Mouse (Mus musculus) kidney, embryonic 15.5 days (tissue): ENCODE data around the gene Asb8. TPM values are rescaled to one million over a fixed set of nuclear protein-coding genes. Genes with fewer than 3 reads are reported as not detected.

Experiments
- ATAC-seq: fragments of 200-750 bp; cut with Nextera tagmentation; replicated peaks from 2 replicates; pipeline ENCODE4 v1.8.0; 2017; ENCODE audit warnings: moderate TSS enrichment; ENCODE audit not compliant: low FRiP score
- H3K27ac ChIP-seq: fragments of 300-500 bp; sonication (generic); 2 replicates; pipeline ENCODE4 v1.5.1; 2015; ENCODE audit warnings: mild to moderate bottlenecking, inconsistent platforms
- H3K27me3 ChIP-seq: fragments of 300-500 bp; sonication (generic); 2 replicates; pipeline ENCODE4 v1.6.1; 2015; ENCODE audit warnings: inconsistent platforms
- H3K36me3 ChIP-seq: fragments of 300-500 bp; sonication (generic); 2 replicates; pipeline ENCODE4 v1.6.1; 2015; ENCODE audit warnings: inconsistent platforms
- H3K4me1 ChIP-seq: fragments of 300-500 bp; sonication (generic); 2 replicates; pipeline ENCODE4 v1.6.1; 2015; ENCODE audit warnings: inconsistent platforms
- H3K4me2 ChIP-seq: fragments of 300-500 bp; sonication (generic); 2 replicates; pipeline ENCODE4 v1.6.1; 2015; ENCODE audit warnings: moderate library complexity, mild to moderate bottlenecking, inconsistent platforms
- H3K4me3 ChIP-seq: fragments of 300-500 bp; sonication (generic); replicated peaks from 2 replicates; pipeline ENCODE4 v1.5.1; 2015; ENCODE audit warnings: mild to moderate bottlenecking, inconsistent platforms
- H3K9ac ChIP-seq: fragments of 300-500 bp; sonication (generic); 2 replicates; pipeline ENCODE4 v1.6.1; 2015; ENCODE audit warnings: mild to moderate bottlenecking, inconsistent platforms
- H3K9me3 ChIP-seq: fragments of 300-500 bp; sonication (generic); replicated peaks from 2 replicates; pipeline ENCODE4 v1.6.1; 2016; ENCODE audit warnings: inconsistent platforms
- WGBS: fragments of 180-500 bp; shearing (Covaris S2); methylation state at CpG from one replicate; pipeline ENCODE4 v1.1.7; 2015; ENCODE audit warnings: mixed read lengths; 5-methylcytosine and 5-hydroxymethylcytosine counted together
- polyA plus RNA-seq: library from polyadenylated mRNA; unstranded; fragments of >200 nt; fragmentation: Nextera tagmentation; extraction: Ambion mirVana; gene quantifications from 2 replicates; pipeline ENCODE4 v1.2.1, GENCODE M21; 2015

The Asb8 gene
- polyA plus RNA-seq, 1 experiment from 2014 or later, result 47.4 TPM

GRCm38 (mm10) chr15:98170917-98171316 lies 5.5 kb upstream of the Asb8 start:
- Histone ChIP-seq H3K4me1 (peaks cover 26% of the 10 kb centered on the region), H3K36me3 (no peaks in the 10 kb centered on the region), H3K27me3 (peaks cover 75% of the 10 kb centered on the region), H3K9me3 (no peaks in the 10 kb centered on the region), H3K9ac (no peak overlapping the region), H3K27ac (no peak overlapping the region), H3K4me2 (no peak overlapping the region), H3K4me3 (no peak overlapping the region)
- no peak for ATAC-seq
- WGBS, result 74% methylated on average over 9 of the region's 9 CpGs

GRCm38 (mm10) chr15:98170365-98170764 lies 4.9 kb upstream of the Asb8 start:
- peaks cover 26% of the 10 kb centered on the region for H3K4me1 ChIP-seq
- no peaks in the 10 kb centered on the region for H3K36me3 ChIP-seq
- no peaks in the 10 kb centered on the region for H3K9me3 ChIP-seq
- 30% methylated on average over 7 of the region's 7 CpGs for WGBS
- no peak overlapping the region for H3K9ac ChIP-seq
- H3K4me2 ChIP-seq, result no peak overlapping the region
- no peak for ATAC-seq
- no peak overlapping the region for H3K27ac ChIP-seq
- H3K4me3 ChIP-seq, result no peak overlapping the region
- H3K27me3 ChIP-seq, result peaks cover 76% of the 10 kb centered on the region

- Histone ChIP-seq H3K4me3 (peak overlapping the region; percentile 45; the same call in 1 of the 2 replicates), H3K9me3 (no peaks in the 10 kb centered on the region), H3K27ac (no peak overlapping the region), H3K9ac (no peak overlapping the region), H3K36me3 (no peaks in the 10 kb centered on the region), H3K27me3 (peaks cover 78% of the 10 kb centered on the region), H3K4me2 (peak overlapping the region; percentile 78), H3K4me1 (peaks cover 26% of the 10 kb centered on the region)
- WGBS, result 7% methylated on average over 19 of the region's 19 CpGs
- no peak for ATAC-seq
Observed at GRCm38 (mm10) chr15:98168622-98169004, 3.2 kb upstream of the Asb8 start.

GRCm38 (mm10) chr15:98167645-98168621 lies 2.5 kb upstream of the Asb8 start:
- peaks cover 73% of the 10 kb centered on the region for H3K27me3 ChIP-seq

GRCm38 (mm10) chr15:98166963-98167644 lies 1.7 kb upstream of the Asb8 start, which contains the start of gene Ccdc184:
TSS of gene Ccdc184 (plus strand) at chr15:98167158.
- Histone ChIP-seq H3K9ac (peak within 1 kb of the TSS; percentile 41), H3K9me3 (no peaks in the 10 kb centered on the region), H3K36me3 (no peaks in the 10 kb centered on the region), H3K4me2 (peak within 1 kb of the TSS; percentile 78), H3K27ac (no peak within 1 kb of the TSS), H3K4me1 (peaks cover 32% of the 10 kb centered on the region), H3K27me3 (peaks cover 66% of the 10 kb centered on the region), H3K4me3 (peak within 1 kb of the TSS; percentile 45)
- 4% methylated on average over 18 of the region's 18 CpGs for WGBS
- ATAC-seq, result peak; percentile 43; the same call in 1 of the 2 replicates

More at GRCm38 (mm10) chr15:98167645-98168621, 2.5 kb upstream of the Asb8 start:
- Histone ChIP-seq H3K9me3 (no peaks in the 10 kb centered on the region), H3K4me2 (peak overlapping the region; percentile 78), H3K36me3 (no peaks in the 10 kb centered on the region), H3K4me1 (peaks cover 30% of the 10 kb centered on the region), H3K27ac (no peak overlapping the region), H3K9ac (peak overlapping the region; percentile 41), H3K4me3 (peak overlapping the region; percentile 45)
- 2% methylated on average over 64 of the region's 69 CpGs for WGBS
- ATAC-seq, result peak; percentile 74

GRCm38 (mm10) chr15:98162561-98162960 lies 2.9 kb downstream of the Asb8 start:
- Histone ChIP-seq H3K9ac (no peak overlapping the region), H3K27ac (0 out of 2 replicates have a peak overlapping the region, but pooled peaks have one; percentile 9), H3K27me3 (peaks cover 29% of the 10 kb centered on the region), H3K36me3 (no peaks in the 10 kb centered on the region), H3K4me1 (peaks cover 24% of the 10 kb centered on the region), H3K4me2 (no peak overlapping the region), H3K4me3 (no peak overlapping the region), H3K9me3 (no peaks in the 10 kb centered on the region)
- 54% methylated on average over 4 of the region's 4 CpGs for WGBS
- no peak for ATAC-seq

- ATAC-seq, result no peak
- Histone ChIP-seq H3K27ac (no peak overlapping the region), H3K36me3 (no peaks in the 10 kb centered on the region), H3K4me3 (no peak overlapping the region), H3K9me3 (no peaks in the 10 kb centered on the region), H3K4me1 (peaks cover 14% of the 10 kb centered on the region; the same call in 1 of the 2 replicates), H3K9ac (no peak overlapping the region), H3K27me3 (peaks cover 18% of the 10 kb centered on the region), H3K4me2 (no peak overlapping the region)
- WGBS, result 65% methylated on average over 19 of the region's 19 CpGs
Observed at GRCm38 (mm10) chr15:98161026-98161805, 4.2 kb downstream of the Asb8 start.

GRCm38 (mm10) chr15:98157253-98157652 lies 8.2 kb downstream of the Asb8 start:
- Histone ChIP-seq H3K4me3 (no peak overlapping the region), H3K27me3 (no peaks in the 10 kb centered on the region), H3K9me3 (no peaks in the 10 kb centered on the region), H3K27ac (no peak overlapping the region), H3K4me1 (peaks cover 9% of the 10 kb centered on the region; the same call in 1 of the 2 replicates), H3K4me2 (no peak overlapping the region), H3K9ac (no peak overlapping the region), H3K36me3 (no peaks in the 10 kb centered on the region)
- no peak for ATAC-seq
- WGBS, result 74% methylated on average over 1 of the region's 1 CpGs

GRCm38 (mm10) chr15:98155944-98156343 lies 9.5 kb downstream of the Asb8 start:
- Histone ChIP-seq H3K9me3 (no peaks in the 10 kb centered on the region), H3K9ac (no peak overlapping the region), H3K4me1 (peaks cover 6% of the 10 kb centered on the region; the same call in 1 of the 2 replicates), H3K4me2 (no peak overlapping the region), H3K27ac (no peak overlapping the region), H3K4me3 (no peak overlapping the region), H3K27me3 (no peaks in the 10 kb centered on the region), H3K36me3 (no peaks in the 10 kb centered on the region)
- 63% methylated on average over 4 of the region's 4 CpGs for WGBS
- no peak for ATAC-seq

- H3K4me3 ChIP-seq, result no peak overlapping the region
- H3K4me1 ChIP-seq, result no peaks in the 10 kb centered on the region
- H3K9me3 ChIP-seq, result no peaks in the 10 kb centered on the region
- no peak overlapping the region for H3K9ac ChIP-seq
- H3K27ac ChIP-seq, result no peak overlapping the region
- WGBS, result 92% methylated on average over 5 of the region's 5 CpGs
- no peak for ATAC-seq
- no peaks in the 10 kb centered on the region for H3K36me3 ChIP-seq
- H3K27me3 ChIP-seq, result no peaks in the 10 kb centered on the region
- no peak overlapping the region for H3K4me2 ChIP-seq
Observed at GRCm38 (mm10) chr15:98155272-98155671, 10.2 kb downstream of the Asb8 start.

GRCm38 (mm10) chr15:98154631-98155030 lies 10.8 kb downstream of the Asb8 start:
- Histone ChIP-seq H3K4me3 (no peak overlapping the region), H3K9ac (no peak overlapping the region), H3K9me3 (no peaks in the 10 kb centered on the region), H3K27me3 (no peaks in the 10 kb centered on the region), H3K27ac (no peak overlapping the region), H3K4me1 (no peaks in the 10 kb centered on the region), H3K4me2 (no peak overlapping the region), H3K36me3 (no peaks in the 10 kb centered on the region)
- ATAC-seq, result no peak
- 78% methylated on average over 3 of the region's 3 CpGs for WGBS
